Mouse (Mus musculus) embryo, embryonic 11.5 days (tissue): ENCODE data around the gene E130311K13Rik.

ENCODE experiments used
- DNase-seq: peaks from one replicate; pipeline ENCODE4 v3.0.0-alpha.2; 2012; ENCODE audit warnings: low read depth, low spot score

Gene E130311K13Rik

DNA sequence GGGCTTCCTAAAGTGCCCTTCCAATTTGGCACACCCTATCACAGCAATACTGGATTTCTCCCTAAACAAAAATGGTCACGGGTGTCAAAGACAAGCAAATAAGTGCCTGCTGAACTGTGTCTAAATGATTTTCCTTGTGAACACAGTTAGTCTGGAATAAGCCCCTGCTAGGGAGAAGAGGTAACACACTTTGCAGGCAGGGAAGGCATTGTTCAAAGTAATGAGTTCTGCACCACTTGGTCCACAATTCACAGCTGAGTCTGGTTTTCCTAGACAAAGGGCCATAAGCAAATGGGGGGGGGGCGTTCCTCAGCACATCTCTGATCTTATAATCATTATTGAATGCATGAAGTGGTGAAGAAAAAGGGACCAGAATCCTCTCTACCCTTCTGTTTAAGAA lies 33.5 kb downstream of the E130311K13Rik start:
- DNase-seq, result no peak

DNA sequence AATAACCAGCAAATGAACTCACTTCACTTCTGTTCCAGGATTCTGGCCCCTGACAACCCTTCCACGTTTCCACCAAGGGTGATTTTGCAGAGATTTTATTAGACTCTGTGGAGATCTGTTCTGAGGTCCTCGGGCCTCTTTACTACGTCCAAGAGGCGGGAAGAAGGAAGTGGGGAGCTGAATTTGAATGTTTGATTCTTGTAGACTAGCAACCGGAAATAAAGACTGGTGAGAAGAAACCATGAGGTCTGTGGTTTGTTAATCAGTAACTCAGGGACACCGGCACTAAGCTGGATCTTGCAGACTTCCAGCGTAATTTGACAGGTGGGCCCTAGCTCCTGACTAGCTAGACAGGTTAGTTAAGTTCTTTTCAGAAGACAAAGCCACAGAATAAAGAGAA lies 35.6 kb downstream of the E130311K13Rik start:
- no peak for DNase-seq

DNA sequence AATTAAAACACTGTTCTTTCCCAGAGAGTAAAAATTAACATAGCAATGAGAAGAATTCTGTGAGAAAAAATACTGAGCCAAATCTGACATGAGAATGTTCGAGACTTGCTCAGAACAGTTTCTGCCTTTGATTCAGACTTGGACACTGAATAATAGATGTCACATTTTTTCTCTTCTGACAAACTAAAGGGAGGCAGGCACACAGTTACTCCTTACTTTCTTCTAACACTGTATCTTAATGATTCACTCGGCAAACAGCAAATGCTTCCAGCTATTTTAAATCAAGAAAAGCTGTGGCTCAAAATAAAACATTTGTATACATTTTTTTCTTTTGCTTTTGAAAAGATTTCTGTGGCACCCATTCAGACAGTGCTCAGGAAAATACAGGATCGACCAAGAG lies 37.1 kb downstream of the E130311K13Rik start:
- no peak for DNase-seq

DNA sequence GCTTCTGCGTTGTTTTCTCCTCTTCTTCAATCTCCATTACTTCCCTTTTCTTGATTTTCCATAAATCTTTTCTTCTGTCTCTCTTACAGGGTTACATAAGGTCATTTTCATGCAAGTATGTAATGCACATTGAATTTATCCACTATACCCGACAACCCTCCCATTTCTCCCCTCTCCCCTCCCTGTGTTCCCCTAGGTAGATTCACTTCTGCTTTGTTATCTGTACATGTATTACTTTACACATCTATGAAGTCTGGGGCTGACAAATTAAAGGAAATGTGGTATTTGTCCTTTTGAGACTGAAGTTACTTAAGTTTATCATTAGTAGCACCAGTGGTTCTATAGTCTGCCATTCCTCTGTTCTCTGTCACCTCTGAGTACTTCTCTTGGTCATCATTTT lies 48.2 kb downstream of the E130311K13Rik start:
- no peak for DNase-seq

DNA sequence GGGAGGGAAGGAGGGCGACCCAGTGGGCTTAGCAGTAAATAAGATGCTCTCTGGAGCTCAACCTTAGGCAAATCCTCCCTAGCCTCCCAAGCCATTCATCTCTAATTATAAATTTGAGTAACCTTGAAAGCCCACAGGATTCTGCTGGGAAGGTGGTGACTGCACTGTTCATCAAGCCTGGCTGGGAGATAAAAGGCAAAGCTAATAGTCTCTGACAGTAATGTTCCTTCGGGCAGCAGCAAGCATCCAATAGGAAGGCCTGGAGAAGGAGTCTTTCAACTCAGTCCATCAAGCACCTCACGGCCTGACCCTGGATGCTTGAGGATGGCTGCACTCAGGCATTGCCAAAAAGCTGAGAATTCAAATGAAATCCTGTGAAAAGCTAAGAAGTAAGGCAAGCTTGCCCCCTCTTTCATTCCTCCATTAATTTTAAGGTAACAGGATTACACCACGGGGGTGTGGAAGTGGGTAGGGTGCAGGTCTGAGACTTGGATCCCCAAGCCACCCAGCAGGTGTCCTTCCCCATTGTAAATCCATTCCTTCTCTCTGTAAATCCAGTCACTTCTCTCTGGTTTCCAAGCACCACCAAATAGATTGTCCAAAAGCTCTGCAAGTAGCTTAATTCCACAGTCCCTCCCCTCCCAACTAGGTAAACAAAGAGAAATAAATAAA lies 50.1 kb downstream of the E130311K13Rik start:
- DNase-seq, result no peak

DNA sequence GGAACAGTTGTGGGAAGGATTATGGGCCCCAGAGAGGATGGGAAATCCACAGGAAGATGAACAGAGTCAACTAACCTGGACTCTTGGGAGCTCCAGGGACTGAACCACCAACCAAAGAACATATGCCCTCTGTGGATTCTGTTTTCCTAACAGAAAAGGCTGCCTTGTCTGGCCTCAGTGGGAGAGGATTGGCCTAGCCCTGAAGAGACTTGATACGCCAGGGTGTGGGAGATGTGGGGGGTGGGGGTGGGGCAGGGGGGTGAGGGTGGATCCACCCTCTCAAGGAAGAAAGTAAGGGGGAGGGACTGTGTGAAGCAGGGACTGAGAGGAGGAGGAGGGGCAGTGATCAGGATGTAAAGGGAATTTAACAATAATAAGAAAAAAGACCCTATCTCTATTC lies 56.5 kb downstream of the E130311K13Rik start:
- no peak for DNase-seq

DNA sequence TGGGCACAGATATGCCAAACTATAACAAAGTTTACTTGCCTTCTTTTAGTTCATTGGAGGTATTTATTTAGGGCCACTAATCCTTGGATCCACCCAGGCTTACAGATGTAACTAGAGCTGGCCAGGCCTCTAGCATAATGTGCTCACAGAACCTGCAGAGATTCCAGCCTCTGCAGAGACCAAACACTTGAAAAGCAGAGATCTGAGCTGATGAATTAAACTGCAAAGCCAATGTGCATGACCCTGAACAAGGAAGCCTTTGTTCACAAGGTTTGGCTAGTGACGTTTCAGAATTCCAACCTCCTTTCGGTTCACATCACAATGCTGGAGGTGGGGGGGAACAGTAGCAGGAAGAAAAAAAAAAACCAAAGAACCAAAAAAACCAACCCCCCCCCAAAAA lies 58.0 kb downstream of the E130311K13Rik start:
- no peak for DNase-seq

DNA sequence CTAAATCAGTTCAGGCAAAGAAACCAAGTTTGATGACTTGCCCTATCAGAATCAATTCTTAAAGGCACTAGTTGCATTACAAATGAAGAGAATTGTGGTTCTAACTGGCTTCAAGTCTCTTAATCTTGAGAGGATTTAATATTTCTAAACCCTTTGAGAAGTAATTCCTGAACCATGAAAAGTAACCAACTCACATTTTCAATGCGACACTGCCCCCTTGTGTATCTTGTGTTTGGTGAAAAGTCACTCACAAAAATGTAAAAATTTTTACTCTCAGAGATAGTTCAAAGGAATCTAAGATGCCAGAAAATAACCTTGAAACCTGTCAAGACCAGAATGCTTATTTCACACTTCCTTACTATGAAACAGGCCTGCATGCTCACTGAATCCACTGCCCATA lies 61.0 kb downstream of the E130311K13Rik start:
- DNase-seq, result peak; percentile 36

DNA sequence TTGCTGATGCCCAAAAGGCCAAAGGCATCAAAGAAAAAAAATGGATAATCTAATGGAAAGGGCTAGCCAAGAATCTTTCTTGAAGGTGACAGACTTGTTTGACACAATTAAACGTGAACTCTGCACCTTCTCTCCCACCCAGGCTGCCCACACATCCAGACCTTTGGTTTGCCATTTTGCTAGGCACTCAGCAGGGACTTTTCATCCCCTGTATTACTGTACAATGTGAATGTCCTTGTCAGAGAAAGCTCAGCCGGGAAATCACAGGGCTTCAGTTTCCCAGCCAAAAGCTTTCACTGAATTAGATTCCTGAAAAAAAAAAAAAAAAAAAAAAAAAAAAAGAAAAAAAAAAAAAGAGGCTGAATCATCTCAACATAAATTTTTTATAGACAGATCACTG lies 64.2 kb downstream of the E130311K13Rik start:
- DNase-seq, result no peak
